Mouse (Mus musculus): ENCODE data around the gene Rbks.

Rbks gene

GRCm38 (mm10) chr5:31696971-31697643 lies at the start of gene Rbks:
Gene Rbks, minus strand, starts transcription at chr5:31697627.
- no peak for DNase-seq (ENCODE audit: low read depth, low spot score)

- no peak for DNase-seq (ENCODE audit: low read depth, low spot score)
Observed at GRCm38 (mm10) chr5:31742521-31743031, 45.1 kb upstream of the Rbks start.

DNA sequence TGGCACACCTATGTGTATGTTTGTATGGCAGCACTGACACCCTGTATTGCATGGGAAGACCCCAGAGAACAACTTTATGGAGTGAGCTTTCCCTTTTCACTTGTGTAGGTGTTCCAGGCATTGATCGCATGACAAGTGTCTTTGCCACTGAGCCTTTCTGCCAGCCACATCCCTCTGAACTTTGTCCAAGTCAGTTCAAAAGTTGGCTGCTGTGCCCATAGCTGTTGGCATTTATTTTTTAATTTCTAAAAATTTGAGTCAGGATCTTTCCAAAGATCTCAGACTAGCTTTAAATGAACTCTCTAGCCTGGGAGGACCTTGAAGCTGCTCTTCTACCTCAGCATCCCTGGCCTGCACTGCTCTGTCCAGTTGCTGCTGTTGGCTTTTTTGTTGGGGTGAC lies 44.5 kb upstream of the Rbks start:
- no peak for DNase-seq (ENCODE audit: low read depth, low spot score)

GRCm38 (mm10) chr5:31732644-31733338 lies 35.4 kb upstream of the Rbks start:
- peak; percentile 27 for DNase-seq (ENCODE audit: low read depth, low spot score)

DNA sequence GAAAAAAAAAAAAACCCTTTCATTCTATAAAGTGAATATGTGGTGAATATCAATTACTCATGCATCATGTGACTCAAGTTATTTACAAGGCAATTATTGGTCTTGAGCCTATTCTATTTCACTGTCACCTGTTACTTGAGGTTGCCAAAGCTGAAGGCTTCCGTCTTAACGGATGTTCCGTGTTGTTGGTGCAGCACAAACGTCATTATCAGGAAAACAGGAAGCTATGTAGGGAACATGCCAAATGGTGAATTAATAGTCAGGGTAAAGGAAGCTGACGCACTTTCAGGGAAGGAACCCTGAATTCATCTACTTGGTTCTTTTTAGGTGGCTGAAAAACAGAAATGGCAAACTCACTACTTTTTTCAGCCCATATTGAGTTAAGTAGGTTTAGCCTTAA lies 30.0 kb upstream of the Rbks start:
- no peak for DNase-seq (ENCODE audit: low read depth, low spot score)

DNA sequence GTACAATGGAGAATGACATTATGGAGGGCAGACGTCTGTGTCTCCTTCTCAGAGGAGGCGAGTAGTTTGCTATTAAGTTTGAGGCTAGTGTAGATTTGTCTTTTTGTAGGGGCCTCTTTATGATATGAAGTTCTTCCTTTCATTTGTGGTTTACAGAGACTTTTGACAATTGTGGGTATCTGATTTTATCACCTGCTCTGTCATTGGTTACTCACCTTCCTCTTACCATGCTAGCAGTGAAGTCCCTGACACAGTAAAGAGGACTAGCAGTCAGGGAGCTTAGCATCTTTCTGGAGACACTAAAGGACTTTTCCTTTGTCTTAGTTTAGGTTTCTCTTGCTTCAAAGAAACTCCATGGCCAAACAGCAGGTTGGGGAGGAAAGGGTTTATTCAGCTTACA lies 28.5 kb upstream of the Rbks start:
- peak; percentile 62 for DNase-seq (ENCODE audit: low read depth, low spot score)

- DNase-seq (ENCODE audit: low read depth, low spot score): no peak
Observed at GRCm38 (mm10) chr5:31724519-31724918, 27.1 kb upstream of the Rbks start.

GRCm38 (mm10) chr5:31715486-31716150 lies 18.2 kb upstream of the Rbks start:
- DNase-seq (ENCODE audit: low read depth, low spot score): no peak

DNA sequence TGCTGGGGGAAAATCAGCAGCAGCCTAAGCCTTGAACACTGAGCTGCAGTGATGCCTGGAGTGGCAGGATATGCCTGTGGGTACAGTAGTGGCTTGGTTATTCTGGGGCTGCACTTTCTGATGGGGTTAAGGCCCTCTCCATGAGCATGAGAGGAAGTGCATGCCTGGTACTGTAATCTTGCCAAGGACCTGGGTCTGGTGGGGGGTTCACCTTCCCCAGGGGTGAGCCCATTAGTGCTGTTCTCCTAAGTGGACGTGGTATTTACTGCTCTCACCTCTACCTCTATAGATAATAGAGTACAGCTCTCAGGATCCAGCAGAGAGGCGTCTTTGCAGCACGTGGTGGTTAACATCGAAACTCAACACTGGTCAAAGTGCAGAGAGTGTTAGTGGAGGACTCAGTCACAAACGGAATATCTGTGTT lies 16.4 kb upstream of the Rbks start:
- DNase-seq (ENCODE audit: low read depth, low spot score): peak; percentile 36

DNA sequence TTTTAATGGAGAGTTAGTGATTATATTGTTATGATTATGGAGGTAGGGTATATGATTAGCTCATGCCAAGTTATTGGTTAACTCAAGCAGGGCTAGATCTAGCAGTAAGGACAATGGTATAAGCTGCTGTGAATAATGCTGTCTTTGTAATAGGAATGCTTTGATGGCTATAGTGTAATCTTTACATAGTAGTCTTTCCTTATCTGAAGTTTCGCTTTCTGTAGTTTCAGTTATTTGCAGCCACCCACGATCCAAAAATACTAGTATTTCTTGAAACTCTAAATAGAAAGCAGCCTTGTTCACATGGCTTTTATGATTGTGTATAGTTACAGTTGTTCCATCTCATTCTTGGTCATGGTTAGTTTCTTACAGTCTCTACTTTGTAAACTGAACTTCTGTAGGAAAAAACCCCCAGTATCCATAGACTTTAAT lies 15.9 kb upstream of the Rbks start:
- no peak for DNase-seq (ENCODE audit: low read depth, low spot score)

- peak; percentile 34 for DNase-seq (ENCODE audit: low read depth, low spot score)
Observed at GRCm38 (mm10) chr5:31709389-31709788, 12.0 kb upstream of the Rbks start.

- no peak for DNase-seq (ENCODE audit: low read depth, low spot score)
Observed at GRCm38 (mm10) chr5:31706826-31707225, 9.4 kb upstream of the Rbks start.

DNA sequence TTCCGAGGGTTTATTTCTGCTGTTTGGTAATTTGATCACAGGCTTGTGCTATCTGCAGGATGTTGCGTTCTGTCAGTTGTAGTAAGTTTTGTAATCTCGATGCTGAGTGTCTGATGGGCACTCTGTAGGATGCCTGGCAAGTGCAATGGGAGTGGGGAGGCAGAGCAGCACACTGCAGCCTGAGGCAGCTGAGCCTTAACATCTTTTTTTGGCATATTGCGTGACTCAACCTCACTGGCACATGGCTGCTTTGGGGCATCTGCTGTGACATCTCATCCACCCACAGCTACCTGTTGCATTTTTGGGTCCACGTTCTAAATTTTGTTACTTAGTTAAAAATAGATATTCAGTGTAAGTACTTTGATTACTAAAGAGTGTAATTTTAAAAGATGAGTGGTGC lies 7.5 kb upstream of the Rbks start:
- no peak for DNase-seq (ENCODE audit: low read depth, low spot score)

GRCm38 (mm10) chr5:31699397-31699796 lies 2.0 kb upstream of the Rbks start:
- DNase-seq (ENCODE audit: low read depth, low spot score): peak; percentile 21

GRCm38 (mm10) chr5:31698931-31699330 lies 1.5 kb upstream of the Rbks start:
- DNase-seq (ENCODE audit: low read depth, low spot score): no peak

- DNase-seq (ENCODE audit: low read depth, low spot score): peak; percentile 99
Observed at GRCm38 (mm10) chr5:31698297-31698726, 885 bp upstream of the Rbks start.

DNA sequence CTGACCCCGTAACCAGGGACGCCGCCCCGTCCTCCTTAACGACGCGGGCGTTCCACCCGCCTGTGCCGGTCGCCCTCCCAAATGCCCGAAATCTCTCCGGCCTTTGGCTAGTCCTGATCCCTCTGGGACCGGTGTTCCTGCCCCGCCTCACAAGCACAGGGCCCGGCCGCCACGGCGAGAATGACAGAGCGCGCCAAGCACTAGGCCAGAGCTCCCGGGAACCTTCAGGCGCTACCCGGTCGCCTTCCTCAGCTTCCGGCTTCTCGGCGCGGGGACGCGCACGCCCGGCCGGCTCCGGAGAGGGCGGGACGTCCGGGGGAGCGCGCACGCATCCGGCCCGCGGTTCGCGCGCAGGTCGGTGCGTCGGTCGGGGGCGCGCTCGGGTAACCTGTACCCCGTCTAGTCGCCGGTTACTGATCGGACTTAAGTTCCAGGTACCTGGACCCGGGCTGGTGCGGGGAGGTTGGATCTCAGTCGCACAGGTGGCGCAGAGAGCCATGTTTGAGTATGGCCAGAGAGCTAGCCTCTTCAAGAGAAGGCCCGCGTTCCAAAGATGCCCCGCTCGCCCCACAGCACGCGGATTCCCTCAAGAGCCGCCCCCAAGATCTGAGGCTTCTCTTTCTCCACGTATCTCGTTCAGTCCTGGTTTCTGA lies 343 bp upstream of the Rbks start, which contains the start of gene Babam2:
Gene Babam2, plus strand, starts transcription at position 41 of the 653 bp plus-strand sequence.
- peak; percentile 96 for DNase-seq (ENCODE audit: low read depth, low spot score)

- DNase-seq (ENCODE audit: low read depth, low spot score): no peak
Observed at GRCm38 (mm10) chr5:31693191-31693590, 4.2 kb downstream of the Rbks start.

DNA sequence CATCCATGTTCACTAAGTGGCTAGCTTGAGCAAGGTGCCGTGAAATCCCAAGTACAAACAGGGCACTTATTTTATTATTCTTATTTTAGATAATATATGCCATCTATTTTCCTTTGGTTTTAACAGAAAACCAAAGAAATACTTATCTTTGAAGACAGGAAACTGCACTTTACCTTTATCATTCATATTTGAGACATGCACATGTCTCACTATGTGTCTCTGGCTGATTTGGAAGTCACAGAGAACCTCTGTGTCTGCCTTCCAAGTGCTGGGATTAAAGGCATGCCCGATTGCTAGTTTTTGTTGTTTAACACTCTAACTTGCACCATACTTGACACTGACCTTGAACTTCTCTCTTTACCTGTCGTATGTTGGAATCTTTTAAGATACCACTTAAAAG lies 9.5 kb downstream of the Rbks start:
- DNase-seq (ENCODE audit: low read depth, low spot score): no peak

GRCm38 (mm10) chr5:31686040-31686439 lies 11.4 kb downstream of the Rbks start:
- no peak for DNase-seq (ENCODE audit: low read depth, low spot score)

GRCm38 (mm10) chr5:31682305-31682704 lies 15.1 kb downstream of the Rbks start:
- no peak for DNase-seq (ENCODE audit: low read depth, low spot score)

GRCm38 (mm10) chr5:31680183-31680582 lies 17.2 kb downstream of the Rbks start:
- no peak for DNase-seq (ENCODE audit: low read depth, low spot score)

Data from CD4-positive helper T cell, adult 2 months (primary cell).